Mouse (Mus musculus) kidney, postnatal 4 days (tissue): ENCODE measurements around the gene Map3k19.

ENCODE experiments used
- DNase-seq, 2 experiments: peaks; one replicate each; pipeline ENCODE4 v3.0.0; 2021; ENCODE audit warnings: mixed read lengths in 2 of 2

Gene Map3k19

GRCm38 (mm10) chr1:127854486-127855222 is at the start of gene Map3k19:
Gene Map3k19 (minus strand): TSS chr1:127855031.
- peak in 1 of 2 experiments; percentile 7 for DNase-seq

GRCm38 (mm10) chr1:127899401-127899800 is 44.6 kb upstream of the Map3k19 start:
- no peak for DNase-seq

GRCm38 (mm10) chr1:127869276-127869675 is 14.4 kb upstream of the Map3k19 start:
- no peak for DNase-seq

- peak; percentile 94 to 95 for DNase-seq
Observed at GRCm38 (mm10) chr1:127868300-127869261, 13.8 kb upstream of the Map3k19 start, which contains the start of gene Rab3gap1. Gene Rab3gap1 (plus strand): TSS chr1:127868773.

- no peak for DNase-seq
Observed at GRCm38 (mm10) chr1:127863806-127864205, 9.0 kb upstream of the Map3k19 start.

- DNase-seq: no peak
Observed at GRCm38 (mm10) chr1:127861900-127862299, 7.1 kb upstream of the Map3k19 start.

- DNase-seq: no peak
Observed at GRCm38 (mm10) chr1:127860492-127860891, 5.7 kb upstream of the Map3k19 start.

- no peak for DNase-seq
Observed at GRCm38 (mm10) chr1:127859799-127860400, 5.1 kb upstream of the Map3k19 start.

GRCm38 (mm10) chr1:127858945-127859648 is 4.3 kb upstream of the Map3k19 start:
- no peak for DNase-seq

- DNase-seq: peak; percentile 12 to 26
Observed at GRCm38 (mm10) chr1:127850075-127850610, 4.7 kb downstream of the Map3k19 start.

GRCm38 (mm10) chr1:127845472-127845871 is 9.4 kb downstream of the Map3k19 start:
- no peak for DNase-seq

- DNase-seq: no peak
Observed at GRCm38 (mm10) chr1:127838602-127839001, 16.2 kb downstream of the Map3k19 start.

GRCm38 (mm10) chr1:127836619-127837018 is 18.2 kb downstream of the Map3k19 start:
- DNase-seq: no peak

- DNase-seq: no peak
Observed at GRCm38 (mm10) chr1:127834202-127834601, 20.6 kb downstream of the Map3k19 start.

GRCm38 (mm10) chr1:127833714-127834113 is 21.1 kb downstream of the Map3k19 start:
- DNase-seq: no peak

- no peak for DNase-seq
Observed at GRCm38 (mm10) chr1:127830215-127830921, 24.5 kb downstream of the Map3k19 start.

- DNase-seq: no peak
Observed at GRCm38 (mm10) chr1:127827325-127827724, 27.5 kb downstream of the Map3k19 start.

- no peak for DNase-seq
Observed at GRCm38 (mm10) chr1:127816381-127816780, 38.5 kb downstream of the Map3k19 start.

GRCm38 (mm10) chr1:127812929-127813328 is 41.9 kb downstream of the Map3k19 start:
- DNase-seq: no peak

GRCm38 (mm10) chr1:127808671-127809070 is 46.2 kb downstream of the Map3k19 start:
- DNase-seq: no peak

GRCm38 (mm10) chr1:127802916-127803315 is 51.9 kb downstream of the Map3k19 start:
- no peak for DNase-seq
